Mouse (Mus musculus) embryo, embryonic 11 days (tissue): ENCODE data around the gene Krt80.

ENCODE experiments used
- DNase-seq: peaks from one replicate; pipeline ENCODE4 v3.0.0-alpha.2; 2015

The Krt80 gene

DNA sequence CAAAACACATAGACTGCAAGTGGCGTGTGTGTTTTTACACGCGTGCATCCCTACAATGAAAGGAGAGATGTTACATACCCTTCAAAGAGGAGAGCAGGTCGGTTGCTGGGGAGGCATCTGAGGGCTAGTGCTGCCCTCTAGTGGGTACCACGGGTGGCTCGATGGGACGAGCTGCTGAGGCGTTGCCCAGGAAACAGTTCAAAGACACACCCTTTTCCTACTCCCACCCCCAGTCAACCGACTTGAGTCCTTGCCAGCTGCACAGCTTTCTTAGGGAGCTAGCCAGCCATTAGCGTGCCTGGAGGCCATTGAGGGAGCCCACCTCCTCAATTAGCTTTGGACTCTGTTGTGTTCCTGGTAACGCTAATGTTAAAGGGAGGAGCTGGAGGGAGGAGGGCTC lies 54.1 kb downstream of the Krt80 start:
- peak; percentile 92 for DNase-seq

DNA sequence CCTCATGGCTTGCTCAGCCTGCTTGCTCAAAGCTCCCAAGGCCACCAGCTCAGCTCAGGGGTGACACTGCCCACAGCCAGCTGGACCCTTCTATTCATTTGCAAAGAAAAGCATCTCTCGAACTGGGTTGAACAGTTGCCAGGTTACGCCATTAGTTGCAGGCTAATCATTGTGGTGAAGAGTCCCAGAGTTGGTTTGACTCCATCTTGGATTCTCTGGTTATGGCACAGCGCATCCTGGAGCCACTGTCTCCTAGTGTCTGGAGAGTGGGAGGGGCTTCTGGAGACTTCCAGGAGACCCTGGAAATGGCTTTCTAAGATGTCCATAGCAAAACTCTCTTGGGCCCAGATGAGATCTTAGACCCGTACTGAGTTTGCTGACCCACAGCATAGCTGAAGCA lies 54.6 kb downstream of the Krt80 start:
- DNase-seq = no peak

DNA sequence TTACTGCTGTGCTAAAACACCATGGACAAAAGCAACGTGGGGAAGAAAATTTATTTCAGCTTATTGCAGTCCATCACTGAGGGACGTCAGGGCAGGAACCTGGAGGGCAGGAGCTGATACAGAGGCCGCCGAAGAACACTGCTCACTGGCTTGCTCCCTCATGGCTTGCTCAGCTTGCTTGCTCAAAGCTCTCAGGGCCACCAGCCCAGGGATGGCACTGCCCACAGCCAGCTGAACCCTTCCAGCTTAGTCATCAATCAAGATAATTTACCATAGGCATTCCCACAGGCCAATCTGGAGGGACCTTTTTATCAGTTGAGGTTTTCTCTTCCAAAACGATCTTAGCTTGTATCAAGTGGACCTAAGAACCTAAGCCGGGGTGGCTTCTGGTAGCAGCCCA lies 58.0 kb downstream of the Krt80 start:
- DNase-seq = no peak

DNA sequence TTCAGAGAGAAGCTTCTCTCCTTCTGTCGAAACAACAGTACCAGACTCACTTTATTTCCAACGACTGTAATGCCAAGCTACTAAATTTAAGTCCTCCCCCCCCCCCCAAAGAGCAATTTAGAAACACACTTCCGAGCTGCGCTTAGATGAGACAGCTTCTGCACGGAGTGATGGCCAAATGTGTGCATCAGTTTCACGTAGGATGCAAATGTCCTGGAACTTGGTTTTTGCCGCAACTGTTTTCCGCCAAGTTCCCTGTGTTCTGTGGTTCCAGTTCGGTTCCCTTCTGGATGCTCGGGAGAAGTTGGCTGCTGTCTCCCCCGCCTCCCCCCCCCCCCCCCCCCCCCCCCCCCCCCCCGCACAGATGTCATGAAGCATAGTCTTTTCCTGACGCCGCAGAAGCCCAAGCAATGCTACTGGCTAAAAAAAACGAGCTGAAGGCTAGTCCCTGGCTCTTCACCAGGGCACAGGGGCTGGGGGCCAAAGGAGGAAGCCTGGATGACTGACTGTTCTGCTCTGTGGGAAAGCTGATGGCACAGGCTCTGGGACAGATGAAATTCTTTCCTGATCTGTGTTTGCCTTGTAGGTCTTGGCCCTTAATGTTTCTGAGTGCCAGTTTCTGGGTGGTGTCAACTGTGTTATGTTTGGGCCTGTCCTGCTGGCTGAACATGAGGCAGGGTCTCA lies 58.7 kb downstream of the Krt80 start:
- DNase-seq = no peak

DNA sequence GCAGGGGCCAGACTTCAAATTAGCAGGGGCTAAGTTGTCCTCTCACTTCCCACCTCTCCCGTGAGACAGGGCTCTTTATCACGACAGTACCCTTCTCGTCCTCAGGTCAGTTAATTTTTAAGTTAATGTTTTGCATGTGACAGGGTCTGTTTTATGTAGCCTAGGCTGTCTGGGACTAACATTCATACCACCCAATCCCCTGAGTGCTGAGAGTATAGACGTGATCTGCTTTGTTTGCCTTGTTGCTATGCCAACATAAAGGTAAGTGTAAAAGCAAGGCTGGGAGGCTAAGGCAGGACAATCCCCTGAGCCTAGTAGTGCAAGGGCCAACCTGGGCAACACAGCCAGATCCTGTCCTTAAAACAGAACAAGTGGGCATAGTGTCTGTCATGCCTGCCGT lies 60.5 kb downstream of the Krt80 start:
- DNase-seq = no peak

DNA sequence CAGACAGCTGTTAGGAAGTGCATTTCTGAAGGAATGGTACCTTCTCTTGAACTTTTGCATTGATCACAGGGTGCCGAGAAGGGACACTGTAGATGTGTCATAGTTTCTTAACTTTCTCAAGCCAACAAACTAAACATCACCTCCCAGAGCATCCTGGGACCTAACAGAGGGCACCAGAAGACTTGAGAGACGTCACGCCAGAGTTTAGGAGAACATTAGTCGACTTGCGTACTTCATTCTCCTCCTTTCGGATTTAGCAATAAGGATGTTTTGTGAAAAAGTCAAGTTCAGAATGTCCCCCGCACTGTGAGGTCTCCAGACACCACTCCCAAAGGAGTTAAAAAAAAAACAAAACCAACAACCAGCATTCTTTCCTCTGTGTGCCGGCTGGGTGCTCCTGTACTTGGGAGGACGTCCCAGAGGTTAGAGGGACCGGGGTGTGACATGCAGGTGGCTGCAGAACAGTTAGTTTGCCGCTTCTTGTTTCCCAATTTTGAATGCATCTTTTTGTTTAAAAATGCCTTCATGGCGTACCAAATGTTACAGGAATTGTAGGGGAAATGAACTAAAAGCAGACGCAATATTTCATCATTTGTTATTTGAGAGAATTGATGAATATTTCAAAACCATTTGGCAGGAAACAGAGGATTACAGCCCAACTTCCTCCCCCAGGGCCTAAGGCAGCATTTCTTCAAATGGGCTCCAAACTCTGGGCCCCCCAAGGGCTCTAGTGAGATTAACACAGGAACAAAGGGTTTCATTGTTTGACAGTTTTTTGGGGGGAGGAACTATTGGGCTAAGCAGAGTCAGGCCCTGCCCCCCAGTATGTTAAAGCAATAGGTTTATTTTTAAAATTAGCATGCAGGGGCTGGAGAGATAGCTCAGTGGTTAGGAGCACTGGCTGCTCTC lies 61.3 kb downstream of the Krt80 start:
- peak; percentile 25 for DNase-seq

- no peak for DNase-seq
Measured at GRCm38 (mm10) chr15:101306459-101306858, 63.5 kb downstream of the Krt80 start.

DNA sequence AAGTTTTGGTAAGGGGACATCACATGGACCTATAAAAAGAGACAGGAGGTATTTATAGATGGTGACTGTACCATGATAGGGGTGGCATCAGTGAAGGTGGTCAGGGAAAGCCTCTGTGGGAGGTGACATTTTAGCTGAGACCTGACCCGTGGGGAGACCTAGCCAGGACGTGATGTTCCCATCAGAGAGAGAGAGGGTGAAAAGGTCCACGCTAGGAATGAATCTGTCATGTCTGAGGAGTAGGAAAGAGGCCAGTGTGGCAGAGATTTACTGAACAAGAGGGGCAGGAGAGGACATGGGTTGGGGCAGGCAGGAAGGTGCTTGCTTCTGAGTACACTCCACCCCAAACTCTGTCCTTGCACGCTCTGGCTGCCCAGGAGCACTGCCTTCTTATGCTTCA lies 66.1 kb downstream of the Krt80 start:
- no peak for DNase-seq

DNA sequence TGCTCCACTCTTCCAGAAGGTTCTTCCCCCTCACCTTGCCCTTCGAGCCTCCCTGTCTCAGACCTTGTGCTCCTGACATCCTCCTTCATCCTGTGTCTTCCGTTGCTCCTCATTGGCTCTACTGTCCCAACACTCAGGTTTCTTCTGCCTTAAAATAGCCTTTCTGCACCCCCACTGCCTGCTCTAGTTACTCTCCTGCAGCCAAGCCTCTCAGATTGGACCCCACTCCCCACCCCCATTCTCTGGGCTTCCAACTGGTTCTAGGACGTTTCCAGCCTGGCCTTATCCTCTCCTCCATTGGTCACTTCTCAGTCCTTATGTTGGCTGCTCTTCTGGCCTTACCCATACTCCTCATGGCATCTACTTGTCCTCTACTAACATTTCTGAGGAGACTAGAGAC lies 67.8 kb downstream of the Krt80 start:
- no peak for DNase-seq

GRCm38 (mm10) chr15:101300128-101300527 lies 69.8 kb downstream of the Krt80 start:
- no peak for DNase-seq

- DNase-seq = no peak
Measured at GRCm38 (mm10) chr15:101299480-101299960, 70.4 kb downstream of the Krt80 start.

GRCm38 (mm10) chr15:101298550-101298949 lies 71.4 kb downstream of the Krt80 start:
- DNase-seq = peak; percentile 72

- DNase-seq = no peak
Measured at GRCm38 (mm10) chr15:101297988-101298387, 72.0 kb downstream of the Krt80 start.
